Mouse (Mus musculus) embryo, embryonic 11 days (tissue): ENCODE measurements at regions not wholly inside any gene's neighbourhood (a gene's known extent, or its start where the extent isn't known, plus 50 kb on each side); places are given as distances from the start of the nearest gene placed in this dataset.
"Not testable (repeated sequence)": the region's sequence is repeated elsewhere in the genome, so short reads cannot be mapped to it uniquely, and the experiment has no call there.

Source experiments
- DNase-seq: peaks from one replicate; pipeline ENCODE4 v3.0.0-alpha.2; 2015

DNA sequence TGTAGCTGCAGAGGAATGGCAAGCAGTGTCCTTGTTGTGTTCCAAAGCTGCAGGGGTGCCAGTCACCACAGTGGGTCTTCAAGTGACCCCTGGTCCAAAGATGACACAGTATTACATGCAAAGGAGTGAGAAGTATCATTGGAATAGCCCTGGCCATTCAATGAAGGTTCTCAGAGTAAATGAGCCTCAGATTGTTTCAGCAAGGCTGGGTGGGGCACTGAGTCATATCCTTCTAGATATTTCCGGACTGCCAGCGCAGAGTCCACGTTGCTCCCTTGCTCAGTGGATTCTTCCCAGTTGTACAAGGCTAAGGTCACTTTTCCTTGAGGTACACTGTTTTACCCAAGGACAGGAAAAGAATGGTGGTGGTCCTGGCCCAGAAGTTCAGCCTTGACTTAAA is 319.2 kb upstream of the Irx1 start:
- no peak for DNase-seq

DNA sequence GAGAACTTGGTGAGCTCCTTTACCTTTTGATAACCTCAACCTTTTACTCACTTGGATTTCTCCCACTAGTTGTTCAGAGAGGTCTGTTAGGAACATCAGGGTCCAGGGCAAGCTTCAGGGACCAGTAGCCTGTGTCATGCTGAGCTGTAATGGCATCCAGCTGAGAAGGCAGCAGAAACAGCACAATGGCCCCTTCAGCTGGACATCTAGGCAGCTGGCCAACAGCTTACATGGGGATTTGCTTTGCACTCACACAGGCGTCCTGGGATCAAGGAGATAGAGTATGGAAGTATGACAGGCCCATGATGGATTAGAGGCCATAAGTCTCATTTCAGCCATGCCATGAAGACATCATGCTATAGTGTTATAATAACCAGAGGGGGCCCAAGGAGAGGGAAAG is 320.2 kb upstream of the Irx1 start:
- DNase-seq = no peak

DNA sequence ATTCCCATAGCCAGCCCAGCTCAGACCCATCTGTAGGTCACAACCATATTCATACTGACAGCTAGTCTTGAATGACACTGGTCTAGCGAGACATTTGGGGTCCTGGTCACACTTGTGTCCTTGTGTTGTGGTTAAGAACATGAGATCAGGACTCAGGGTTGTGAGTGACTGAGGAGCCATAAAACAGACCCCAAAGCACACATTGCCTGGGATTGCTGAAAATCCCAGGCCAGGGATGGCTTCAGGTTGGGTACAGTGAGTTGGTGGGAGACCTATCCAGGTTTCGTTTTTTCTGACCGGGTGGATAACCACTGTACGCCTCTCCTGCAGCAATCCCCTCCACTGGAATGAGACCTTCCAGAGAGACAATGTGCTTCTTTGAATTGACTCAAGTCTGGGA is 322.8 kb upstream of the Irx1 start:
- no peak for DNase-seq

DNA sequence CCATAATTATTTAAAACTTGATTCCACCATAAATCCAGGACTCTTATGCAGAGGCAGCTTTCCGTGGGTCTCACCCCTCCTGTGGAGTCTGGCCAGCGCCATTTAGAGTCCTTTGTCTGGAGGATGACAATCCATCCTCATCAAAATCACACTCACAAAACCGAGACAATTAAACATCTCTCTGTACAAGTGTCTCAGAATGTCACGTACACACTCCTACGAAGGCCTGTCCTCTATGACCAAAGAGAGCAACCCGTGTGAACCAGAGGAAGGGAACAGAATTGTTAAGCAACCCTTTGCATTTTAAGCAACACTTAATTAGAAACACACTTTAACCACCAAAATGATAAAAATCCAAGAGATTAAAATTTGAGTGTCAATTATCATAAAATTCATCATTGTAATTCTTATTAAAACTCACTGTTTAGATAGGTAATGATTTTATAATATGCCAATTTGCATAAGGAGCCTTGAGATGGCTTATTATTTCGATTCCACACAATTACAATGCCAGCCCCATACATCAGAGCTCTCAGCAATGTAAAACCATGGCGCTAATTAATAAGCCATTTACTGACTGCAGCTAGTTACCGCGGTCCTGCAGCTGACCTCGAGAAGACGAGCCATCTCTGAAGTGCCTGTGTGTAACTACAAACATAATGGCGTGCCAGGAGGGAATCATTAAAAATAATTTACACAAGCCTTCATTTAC is 325.0 kb upstream of the Irx1 start:
- no peak for DNase-seq

DNA sequence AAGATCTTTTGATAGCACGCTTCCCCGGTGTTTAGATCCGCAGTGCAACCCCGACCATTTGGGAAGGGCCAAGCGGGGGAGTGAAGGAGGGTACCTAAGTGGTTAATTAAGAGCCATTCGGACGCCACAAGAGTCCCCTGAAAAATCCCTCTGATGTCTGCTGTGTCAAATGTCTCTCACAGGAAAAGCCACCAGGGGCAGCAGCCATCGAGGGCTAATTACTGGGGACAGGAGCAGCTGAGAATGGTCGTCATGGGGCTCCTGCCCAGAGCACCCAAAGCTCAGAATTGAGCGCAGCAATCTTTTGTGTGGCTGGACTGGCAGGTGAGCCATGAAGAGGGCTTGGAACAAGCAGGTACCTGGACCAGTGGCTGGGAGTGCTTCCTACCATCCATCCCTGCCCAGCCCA is 325.6 kb upstream of the Irx1 start:
- DNase-seq = peak; percentile 59

DNA sequence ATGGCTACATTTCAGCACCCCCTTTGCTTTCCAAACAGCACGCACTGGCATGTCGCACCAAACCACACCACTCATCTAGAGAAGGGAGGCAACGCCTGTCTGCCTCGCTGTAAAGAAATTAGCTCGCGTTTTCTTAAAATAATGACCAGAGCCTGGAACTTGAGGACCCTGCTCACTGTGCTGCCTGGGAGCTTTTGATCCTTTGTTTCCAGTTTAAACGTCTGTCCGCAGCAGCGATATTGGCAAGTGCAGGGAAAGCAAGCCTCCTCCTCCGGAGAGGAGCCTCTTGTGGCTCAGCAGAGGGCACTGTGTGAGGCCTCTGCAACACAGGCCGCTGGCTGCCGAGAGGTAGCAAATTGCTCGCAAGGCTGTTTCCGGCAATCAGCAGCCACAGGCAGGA is 328.8 kb upstream of the Irx1 start:
- peak; percentile 84 for DNase-seq

DNA sequence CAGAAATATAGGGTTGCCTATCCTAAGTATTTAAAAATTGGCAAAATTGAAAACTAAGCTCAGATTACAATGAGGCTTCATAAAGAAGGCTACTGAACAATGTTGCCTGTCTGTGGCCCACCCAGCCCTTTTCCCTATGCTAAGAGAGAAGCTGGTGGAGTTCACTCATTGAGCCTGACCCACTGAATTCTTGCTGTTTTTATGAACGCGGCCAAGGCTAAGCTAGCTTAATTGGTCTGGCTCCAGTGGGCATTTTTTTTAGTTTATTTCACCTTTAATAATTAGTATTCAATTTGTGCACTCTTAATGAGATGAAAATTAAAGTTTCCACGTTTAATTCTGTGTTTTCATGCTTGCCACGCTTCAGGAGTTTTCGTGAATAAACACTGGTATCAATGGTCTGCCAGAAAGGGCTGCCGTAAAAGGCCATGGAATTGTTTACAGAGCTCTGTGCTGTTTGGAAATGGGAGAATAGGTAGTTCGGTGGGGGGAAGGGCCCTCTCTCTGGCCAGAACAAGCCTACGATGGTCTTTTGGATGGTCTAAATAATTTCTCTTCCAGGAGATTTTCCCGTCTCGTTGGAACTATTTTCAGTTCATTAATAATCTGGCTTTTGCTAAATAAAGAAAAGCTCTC is 329.7 kb upstream of the Irx1 start:
- DNase-seq = no peak

DNA sequence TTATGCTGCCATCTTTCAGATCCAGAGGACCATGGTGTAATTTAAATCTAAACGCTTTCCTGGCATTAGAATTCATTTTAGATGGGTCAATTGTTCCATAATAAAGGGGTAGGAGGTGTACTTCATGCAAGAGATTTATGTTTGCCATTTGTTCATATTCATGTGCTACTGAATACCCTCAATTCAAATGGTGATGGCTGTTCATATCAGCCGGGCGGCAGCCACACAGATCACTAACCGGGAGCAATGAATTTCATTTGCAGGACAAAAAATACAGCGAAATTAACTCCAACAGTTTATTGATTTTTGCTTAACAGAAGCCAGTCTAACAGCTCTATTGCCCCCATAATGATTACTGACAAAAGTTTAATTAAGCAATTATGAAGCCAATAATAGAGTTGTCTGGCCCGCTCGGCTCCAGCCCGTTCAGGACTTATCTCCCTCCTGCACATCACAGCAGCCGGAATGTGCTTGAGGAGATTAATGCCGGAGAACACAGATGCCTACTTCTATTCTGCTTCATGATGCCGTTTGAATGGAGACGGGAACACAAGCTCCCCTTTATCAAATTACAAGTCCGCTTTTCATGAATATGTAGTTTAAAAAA is 330.3 kb upstream of the Irx2 start:
- peak; percentile 61 for DNase-seq

DNA sequence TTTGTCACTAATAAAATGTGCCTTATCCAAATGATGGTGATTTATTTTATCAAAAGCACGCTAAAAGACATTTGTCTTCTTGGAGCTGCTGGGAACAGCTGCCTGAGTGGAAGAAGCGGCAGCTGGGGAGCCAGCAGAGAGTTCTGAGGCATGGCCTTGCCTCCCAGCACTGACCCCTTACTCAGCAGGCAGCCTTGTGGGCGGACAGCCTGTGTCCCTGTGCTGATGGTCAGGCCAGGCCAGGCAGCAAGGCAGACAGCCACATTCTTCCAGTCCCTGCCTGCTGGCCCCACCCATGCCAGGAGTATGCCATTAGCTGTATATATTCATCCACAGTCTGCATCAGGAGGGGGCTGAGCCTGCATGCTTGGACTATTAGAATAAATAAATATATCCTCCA is 329.0 kb upstream of the Irx2 start:
- peak; percentile 71 for DNase-seq

DNA sequence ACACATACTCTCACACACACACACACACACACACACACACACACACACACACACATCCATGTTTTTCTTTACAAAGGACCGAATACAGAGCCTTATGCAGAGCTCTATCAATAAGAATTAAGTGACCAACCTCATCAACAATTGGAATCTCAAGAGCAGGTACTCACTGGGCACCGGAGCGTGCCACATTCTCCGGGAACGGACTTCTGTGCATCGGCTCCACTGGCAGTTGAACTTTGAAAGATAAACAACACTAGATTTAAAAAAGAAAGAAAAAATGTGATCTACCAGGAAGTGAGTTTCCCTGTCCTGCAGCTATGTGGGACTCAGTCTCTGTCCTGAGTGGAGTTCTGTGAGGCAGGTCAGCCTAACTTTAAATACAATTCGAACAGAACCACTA is 327.5 kb upstream of the Irx2 start:
- DNase-seq = no peak

DNA sequence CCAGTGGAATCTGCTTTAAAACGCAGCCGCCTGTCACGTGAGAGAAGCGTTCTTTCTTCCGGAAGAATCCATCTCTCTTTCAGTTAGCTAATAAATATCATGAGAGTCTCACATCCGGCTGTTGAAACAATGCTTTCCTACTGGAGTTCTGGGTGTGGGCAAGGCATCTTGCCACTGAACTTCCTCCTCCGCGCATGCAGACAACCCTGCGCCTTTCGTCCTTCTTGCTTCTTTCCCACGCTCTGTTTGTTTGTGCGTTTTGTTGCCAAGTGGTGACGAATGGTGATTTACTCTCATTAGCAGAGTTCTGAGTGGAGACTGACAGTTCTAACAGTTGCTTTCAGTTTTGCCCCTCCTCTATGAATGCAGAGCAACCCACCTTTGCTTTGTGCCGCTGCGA is 326.8 kb upstream of the Irx2 start:
- no peak for DNase-seq

DNA sequence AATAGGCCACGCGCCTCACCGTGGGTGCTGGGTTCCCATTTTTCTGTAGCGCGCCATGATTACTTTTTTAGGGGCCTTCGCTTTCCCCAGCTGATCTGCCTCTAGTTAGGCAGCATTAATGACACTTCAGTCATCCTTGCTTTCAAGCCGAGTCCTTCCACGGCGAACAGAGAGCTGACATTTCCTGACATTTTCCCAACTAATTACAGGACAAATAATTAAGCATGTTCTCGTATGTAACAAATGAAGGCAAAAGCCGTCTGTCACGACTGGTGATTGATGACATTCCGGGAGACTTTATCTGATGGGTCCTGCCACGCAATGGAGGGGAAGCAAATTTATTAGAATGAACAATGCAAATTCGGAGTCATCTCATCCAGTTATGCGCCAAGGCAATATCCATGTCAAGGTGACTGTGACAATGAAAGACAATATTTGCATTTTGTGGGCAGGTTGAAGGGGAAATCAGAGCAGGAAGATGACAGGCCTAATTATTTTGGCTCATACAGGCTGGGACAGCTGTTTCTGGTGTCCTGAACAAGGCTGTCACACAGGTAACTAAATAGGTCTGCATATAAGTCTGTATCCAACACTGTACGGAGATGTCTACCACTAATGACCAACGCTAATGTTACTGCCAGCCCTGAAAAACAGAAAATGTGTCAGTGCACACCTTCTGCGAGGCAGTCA is 326.0 kb upstream of the Irx2 start:
- DNase-seq = no peak

DNA sequence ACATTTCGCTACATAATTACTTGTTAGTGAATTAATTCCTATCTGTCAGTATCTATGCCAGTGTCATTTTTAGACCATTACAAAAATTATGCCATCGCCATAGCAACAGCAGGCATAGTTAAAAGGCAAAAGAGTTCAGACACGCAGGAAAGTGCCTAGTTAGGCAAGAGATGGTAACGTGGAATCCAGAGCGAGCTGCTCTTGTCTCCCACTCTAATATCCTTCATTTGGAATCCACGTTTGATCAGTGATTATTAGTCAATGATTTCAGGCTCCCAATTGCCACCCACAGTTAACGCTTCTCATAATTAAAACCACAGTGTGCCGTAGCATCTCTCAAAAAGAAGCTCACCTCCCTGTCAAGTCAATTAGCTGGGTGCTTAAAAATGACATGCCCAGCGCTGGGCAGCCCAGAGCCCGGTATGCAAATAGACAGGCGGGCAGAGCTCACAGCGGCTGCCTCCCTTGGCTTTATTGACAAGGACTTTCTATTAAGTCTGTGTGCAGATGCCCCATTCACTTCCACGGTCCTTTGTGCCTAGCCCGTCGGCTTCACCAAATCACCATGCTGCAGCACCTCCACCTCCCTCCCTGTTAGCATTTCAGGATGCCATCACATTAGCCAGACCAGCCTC is 325.4 kb upstream of the Irx2 start:
- DNase-seq = no peak

DNA sequence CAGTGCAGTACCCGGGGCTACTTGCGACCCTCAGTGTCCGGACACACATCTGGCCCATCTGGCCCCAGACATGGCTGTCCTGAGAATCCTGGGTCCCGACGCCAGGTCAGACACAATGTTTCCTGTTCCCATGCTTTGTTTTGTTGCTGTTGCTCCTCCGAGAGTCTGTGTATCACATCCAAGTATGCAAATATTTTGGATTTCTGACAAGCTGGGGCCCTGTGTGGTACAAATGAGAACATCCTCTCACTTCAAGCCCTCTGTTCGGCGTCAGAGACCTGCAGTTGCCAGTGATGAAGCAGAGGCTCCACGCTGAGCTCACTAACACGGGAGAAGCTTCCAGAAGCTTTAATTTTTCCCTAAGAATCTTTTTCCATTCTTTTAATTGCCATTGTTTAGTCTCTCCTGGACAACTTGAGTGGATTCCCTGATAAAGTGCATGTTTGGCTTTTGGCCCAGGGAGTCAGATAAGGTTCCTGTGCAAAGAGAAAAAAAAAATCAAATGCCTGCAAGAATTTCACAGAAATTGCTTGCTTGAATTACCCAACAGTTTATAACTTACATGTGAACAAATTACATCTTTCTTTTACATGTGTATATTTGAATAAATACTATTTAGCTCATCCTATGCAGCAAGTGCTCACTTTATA is 304.5 kb upstream of the Irx2 start:
- no peak for DNase-seq

DNA sequence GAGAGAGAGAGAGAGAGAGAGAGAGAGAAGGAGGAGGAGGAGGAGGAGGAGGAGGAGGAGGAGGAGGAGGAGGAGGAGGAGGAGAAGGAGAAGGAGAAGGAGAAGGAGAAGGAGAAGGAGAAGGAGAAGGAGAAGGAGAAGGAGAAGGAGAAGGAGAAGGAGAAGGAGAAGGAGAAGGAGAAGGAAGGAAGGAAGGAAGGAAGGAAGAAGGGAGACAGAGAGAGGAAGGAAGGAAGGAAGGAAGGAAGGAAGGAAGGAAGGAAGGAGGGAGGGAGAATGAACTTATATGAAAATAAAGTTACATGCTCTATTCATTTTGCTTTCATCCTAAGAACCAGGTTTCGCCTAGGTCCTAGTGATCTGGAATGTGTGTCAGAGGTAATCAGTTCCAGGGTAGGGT is 302.4 kb upstream of the Irx2 start:
- DNase-seq = not testable (repeated sequence)

DNA sequence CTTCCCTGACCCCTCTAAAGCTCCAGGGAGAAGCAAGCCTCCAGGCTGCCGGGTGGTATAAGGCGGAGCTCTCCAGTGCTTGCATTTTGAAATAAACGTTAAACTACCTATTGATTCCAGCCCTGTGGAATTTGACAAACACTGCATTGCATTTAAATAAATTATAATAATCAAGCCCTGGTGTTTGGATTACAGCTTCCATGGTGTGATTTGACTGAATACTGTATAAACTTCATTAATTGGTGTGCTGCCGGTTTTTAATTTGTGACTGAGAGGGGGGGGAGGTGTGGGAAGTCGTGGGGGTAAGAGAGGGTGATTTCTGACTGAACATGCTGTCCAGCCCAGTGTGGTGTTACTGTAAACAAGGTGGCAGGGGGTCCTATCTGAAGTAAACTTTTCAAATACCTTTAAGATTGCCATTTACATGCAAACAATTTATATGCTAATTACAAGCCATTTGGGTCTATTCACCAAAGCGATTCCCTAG is 282.9 kb upstream of the Irx2 start:
- DNase-seq = no peak

DNA sequence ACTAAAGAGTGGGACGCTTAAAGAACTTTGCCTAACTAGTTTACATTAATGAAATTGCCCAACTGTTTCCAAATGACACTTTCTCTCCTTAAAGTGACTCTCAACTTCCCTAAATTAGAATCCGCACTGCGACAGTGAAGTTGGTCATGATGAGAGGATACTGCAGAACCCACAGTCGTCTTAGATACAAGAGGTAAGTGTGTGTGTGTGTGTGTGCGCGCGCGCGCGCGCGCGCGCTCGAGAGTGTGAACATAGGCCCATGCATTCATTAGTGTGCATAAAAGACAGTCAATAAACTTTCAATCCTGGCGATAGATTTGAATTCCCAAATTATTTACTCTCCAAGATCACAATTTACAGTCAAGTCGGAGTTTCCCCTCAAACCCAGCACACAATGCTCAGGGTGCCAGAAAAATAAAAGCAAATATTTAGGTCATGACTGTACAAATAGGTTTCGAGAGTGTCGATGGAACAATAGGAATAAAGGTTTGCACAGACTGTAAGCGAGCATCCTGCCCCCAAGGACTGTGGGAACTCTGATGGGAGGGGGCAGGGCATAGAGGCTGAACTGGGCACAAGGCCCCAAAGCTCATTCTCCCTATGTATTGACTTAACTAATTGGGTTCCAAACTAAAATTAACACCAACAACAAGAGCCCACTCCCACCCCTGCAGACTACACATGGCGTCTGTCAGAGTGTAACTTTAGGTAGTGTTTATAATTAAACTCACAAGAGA is 282.2 kb upstream of the Irx2 start:
- peak; percentile 29 for DNase-seq

DNA sequence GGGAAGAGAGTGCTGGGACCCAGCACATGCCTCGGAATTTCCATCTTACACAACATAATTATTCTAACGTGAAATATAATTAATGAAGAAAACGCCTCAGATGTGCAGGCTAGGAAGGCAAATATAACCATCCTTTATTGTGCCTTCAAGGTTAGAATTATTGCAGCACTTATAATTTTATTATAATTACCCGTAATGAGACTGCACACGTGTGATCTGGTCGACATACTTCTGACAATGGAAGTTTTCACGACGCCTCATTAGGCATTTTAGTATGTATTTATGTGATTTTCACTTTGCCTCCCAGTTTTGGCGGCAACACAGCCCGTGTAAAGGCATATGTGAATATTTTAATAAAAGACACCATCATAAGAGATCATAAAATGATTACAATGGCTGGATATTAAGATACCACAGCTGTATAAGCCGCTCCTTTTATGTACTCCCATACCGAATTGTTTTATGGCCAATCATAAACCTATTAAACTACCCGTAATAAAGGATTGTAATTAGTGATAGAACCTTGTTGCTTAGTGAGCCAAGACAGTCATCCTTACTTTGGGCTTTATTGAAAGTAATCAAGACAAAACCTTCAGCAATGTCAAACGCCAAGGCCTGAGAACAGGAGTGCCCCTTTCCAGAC is 281.6 kb upstream of the Irx2 start:
- no peak for DNase-seq

DNA sequence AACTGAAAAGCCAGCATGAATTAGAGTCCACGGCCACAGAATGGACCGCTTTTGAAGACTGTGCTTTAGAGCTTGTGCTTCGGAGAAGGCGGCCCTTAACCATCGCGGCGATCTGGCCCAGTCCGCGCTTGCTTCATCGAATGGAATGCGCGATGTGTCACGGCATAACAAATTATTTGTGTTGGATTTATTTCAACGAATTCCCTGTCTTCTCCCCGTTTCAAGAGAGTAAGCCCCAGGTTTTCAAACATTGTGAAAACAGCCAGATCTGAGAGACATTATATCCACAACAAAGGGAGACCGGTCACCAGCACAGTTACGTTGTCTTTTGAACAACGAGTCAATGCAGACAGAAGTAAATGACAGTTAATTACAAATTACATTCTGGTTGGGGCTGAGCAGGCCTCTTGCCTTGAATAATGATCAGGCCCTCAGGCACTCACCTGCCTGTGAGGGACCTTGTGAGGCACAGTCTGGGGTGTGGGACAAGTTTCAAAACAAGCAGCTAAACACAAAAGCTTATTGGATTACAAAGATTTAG is 275.9 kb upstream of the Irx2 start:
- peak; percentile 46 for DNase-seq

DNA sequence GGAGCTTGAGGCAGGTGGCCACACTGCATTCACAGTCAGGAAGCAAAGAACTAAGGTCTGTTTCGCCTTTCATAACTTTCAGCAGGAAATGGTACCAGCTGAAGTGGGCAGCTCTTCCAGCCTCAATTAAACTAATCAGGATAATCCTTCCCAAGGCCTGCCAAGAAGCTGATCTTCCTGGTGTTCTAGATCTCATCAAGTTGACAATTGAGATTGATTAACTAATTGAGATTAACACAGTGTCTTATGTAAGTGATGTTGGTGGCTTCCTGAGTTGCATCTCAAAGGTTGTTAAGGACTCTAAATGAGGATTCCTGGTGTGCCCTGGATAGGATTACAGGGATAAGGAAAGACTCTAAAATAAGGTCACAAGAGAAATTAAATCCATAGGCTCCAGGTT is 273.3 kb upstream of the Irx2 start:
- no peak for DNase-seq

DNA sequence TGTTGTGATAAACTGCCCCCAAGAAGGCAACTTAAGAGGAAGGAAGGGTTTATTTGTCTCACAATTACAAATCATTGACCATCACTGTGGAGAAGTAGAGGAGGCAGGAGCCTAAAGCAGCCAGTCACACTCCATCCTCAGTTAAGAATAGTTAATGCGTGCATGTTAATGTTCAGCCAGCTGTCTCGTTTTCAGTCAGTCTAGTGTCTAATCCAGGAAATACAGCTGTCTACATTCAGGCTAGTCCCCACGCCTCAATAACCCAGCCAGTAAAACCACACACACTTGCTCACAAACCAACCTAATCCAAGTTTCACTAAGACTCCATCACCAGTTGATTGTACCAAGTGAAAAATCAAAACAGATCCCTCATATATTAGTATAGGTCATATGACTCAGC is 272.8 kb upstream of the Irx2 start:
- no peak for DNase-seq
